Mouse (Mus musculus): ENCODE results near the gene Cyp2d26.

The Cyp2d26 gene

DNA sequence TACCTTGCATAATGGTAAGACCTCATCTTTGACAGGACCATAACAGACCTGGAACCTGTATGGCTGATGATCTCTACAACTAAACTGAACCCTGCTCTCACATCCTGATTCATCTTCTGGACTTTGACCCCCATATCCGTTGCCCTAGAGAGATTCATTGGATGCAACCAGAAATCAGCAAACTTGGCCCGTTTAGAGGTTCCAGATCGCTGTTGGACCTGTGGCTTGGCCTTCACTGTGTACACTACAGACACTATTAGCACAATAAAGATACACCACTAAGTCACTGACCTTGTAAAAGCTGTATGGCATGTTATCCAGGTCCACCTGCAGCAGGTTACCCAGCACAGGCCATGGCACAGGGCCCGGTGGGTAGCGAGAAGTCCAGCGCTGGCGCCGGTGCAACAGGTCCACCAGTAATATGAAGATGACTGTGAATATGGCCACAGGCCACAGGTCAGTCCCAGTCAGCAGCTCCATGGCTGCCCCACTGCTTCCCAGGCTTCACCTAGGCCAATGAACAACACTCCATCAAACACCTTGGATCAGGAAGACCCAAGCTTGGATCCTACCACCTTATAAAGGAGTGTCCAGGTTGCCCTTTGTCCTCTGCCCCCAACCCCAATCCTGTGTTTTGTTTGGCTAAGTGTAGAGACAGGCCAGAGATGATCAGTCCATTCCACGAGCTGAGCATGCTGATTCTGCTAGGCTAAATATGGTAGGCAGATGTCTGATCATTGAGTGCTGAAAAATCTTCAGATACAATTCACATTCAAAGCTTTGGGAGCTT is 30.3 kb downstream of the Cyp2d26 start, which contains the start of gene Cyp2d40:
Gene Cyp2d40 (minus strand): TSS at position 553 of the 790 bp plus-strand sequence.
- DNase-seq (ENCODE audit: low spot score) = no peak

DNA sequence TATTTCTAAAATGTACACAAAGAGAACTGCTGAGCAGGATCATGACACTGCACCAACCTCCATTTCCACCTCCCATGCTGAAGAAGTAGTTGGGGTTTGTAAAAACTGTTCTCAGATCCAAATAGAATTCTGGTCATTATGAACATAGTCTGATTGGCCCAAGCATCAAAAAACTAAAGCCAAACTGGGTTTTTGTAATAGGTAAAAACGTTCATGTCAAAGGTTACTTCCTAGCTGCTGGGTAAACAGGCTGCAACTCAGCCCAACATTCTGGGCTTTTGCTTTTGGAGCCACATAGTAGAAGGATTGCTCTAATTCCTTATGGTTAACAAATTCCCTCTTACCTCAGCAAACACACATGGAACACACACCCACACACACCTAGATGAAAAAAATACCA is 46.0 kb downstream of the Cyp2d26 start:
- DNase-seq (ENCODE audit: low spot score) = no peak

DNA sequence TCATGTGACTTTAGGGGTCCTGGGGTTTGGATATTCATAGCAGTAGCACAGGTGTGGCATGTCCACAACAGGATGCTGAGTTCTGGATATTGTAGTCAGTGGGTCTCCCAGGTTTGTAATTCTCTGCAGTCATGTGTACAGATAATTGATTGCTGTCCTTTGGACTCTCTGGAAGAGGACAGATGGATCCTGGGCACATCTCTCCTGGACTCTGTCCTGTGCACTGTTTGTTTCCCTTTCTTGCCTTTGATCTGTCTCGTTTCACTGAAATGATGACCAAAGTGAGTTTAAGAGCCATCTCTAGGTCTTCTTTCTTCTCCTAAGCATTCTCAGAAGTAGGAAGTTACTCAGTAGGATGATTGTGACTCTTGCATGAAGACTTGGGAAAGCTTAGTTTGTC is 46.6 kb downstream of the Cyp2d26 start:
- no peak for DNase-seq (ENCODE audit: low spot score)

Data from ovary, postnatal 36 days (tissue).